Mouse (Mus musculus) adrenal gland (tissue): Measurements from ENCODE around the gene Cd37.

Experiments
- intact Hi-C: fragments of 180-260 bp; cut with DNase I; formaldehyde crosslinking; loops from one replicate; pipeline ENCODE4 v1.15.1; 2025

The Cd37 gene

DNA sequence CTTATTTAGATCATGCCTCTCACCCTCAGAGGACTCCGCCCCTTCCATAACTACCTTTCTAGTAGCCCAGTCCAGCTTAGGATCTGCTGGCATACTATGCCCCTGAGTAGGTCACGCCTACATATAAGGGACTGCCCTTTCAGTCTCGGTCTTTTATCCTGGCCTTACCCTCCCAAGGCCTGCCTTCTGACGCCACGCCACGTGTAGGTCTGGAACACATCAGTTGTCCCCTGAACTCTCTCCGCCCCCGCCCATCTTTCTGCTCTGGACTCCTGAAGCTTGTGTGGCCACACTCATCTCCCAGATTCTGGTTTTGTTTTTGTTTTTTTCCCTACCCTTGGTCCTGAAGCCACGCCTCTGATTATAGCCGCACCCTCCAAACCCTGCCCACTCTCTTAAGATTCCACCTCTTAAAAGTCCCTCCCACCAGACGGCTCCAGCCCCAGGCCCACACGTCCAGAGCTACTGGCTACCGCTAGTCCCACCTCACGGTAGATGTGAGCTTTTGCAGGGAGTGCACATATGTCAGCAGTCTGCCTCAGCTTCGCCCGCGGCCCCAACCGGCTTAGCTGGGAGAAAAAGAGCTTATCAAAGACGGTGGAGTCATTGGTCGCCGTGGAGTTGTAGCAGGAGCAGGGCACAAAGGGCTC is 3.9 kb downstream of the Cd37 start:
- intact Hi-C loops: no loop called here

DNA sequence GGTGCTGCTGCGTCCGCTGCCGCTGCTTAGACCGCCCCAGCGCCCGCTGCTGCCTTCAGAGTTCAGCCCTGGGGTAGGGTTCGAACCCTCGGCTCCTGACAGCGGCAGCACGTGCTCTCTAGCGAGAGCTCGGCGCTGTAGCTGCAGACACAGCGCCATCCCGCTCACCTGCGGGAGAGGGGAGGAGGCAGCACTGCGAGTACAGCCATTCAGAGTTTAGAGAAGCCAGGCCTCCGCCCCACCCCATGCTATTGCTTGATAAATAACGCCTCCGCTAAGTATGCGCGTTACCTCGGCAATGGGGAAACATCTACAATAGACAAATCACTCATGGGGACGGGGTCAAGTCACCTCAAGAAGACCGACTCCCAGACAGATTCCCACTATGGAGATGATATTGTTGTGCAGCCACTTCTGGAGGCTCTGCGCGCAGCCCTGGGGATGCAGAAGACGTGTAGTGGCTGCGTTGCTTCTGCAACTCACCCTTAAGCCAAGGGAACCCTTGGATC is 4.5 kb downstream of the Cd37 start:
- intact Hi-C loops: no loop called here

DNA sequence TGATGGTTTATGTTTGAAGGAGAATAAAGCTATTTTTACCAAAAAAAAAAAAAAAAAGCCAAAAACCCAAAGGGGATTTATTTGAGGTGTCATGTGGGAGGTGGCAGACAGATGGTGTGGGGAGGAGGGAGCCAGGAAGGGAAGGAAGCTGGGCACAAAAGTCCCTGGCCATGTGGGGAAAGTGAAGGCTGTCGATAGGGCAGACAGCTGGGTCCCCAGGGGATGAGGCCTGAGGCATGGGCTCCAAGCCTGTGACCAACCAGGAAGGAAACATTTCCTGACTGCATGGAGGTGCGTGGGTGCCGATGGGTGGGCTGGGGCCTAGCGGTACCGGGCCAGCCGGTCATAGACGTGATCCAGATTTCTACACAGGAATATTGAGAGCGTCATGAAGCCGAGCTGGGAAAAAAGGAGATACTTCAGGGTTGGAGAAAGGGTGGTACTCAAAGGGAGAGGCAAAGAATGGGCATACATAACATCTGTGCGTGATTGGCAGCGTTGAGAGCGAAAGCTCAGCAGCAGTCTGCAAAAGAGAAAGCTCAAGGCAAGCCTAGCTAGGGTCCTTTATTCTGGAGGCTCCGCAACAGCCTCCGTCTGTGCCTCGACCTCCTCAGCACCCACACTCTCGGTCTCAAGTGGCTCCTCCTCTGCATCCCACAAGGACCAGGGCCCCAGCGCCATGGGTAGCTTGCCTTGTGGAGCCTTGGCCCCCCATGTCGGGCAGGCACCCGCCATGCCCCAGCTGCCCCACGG is 5.2 kb downstream of the Cd37 start:
- intact Hi-C loops: no loop called here

DNA sequence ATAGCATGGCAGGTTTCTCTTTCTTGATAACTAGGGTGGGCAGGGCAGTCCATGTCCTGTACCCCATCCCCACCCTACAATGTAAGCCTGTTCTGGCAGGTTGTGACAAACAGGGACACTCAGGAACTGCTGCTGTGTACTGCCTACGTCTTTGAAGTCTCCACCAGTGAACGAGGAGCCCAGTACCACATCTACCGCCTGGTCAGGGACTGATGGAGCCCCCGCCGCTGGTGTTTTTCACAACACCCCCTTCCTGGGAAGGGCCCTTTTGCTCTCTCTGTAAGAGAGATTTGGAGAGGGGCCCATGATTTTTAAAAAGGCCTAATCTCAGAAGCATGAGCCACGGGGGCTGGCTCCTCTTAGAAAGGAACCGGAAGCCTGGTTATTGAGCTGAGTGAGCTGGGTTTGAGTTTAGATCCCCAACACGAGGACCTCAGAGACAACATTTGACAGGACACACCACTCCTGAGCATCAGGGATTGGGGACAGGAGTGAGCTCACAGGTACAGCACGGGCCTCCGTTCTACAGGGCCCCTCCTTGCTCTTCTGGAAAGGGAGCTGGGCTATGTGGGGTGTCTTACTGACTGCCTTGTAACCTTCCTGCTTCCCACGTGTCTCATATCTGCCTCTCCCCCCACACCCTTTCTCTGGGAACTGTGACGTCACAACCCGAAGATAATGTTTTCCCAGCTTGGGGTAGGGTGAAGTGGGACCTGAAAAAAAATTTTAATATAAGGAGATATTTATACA is 6.0 kb downstream of the Cd37 start:
- intact Hi-C loops: no loop called here

DNA sequence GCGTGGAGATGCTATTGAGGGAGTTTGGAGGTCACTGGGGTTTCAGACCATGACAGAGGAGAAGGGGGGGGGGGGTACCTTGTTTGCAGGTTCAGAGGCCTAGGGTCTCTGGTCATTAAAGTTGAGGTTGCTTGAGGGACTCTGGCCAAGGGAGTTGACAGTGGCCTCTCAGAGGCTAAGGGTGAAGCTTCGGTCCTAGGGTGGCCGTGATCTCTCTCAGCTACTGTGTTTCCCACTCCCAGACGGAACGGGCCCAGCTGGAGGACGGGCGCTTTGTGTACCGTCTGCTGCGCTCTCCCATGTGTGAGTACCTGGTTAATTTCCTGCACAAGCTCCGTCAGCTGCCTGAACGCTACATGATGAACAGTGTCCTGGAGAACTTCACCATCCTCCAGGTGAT is 7.0 kb downstream of the Cd37 start:
- intact Hi-C loops: no loop called here

DNA sequence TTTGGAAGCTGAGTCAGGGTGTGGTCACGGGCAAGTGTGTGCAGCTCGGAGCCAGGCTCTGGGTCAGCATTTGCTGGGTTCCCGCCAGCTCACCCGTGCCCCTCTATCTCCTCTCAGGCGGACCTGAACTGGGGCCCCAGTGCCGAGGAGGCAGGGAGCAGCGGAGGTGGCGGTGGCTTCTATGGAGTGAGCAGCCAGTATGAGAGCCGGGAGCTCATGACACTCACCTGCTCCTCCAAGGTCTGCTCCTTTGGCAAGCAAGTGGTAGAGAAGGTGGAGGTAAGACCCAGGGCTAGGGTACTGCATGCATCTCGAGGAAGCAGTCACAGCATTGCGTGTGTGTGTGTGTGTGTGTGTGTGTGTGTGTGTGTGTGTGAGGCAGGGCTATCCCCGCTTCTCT is 7.7 kb downstream of the Cd37 start:
- intact Hi-C loops: no loop called here

DNA sequence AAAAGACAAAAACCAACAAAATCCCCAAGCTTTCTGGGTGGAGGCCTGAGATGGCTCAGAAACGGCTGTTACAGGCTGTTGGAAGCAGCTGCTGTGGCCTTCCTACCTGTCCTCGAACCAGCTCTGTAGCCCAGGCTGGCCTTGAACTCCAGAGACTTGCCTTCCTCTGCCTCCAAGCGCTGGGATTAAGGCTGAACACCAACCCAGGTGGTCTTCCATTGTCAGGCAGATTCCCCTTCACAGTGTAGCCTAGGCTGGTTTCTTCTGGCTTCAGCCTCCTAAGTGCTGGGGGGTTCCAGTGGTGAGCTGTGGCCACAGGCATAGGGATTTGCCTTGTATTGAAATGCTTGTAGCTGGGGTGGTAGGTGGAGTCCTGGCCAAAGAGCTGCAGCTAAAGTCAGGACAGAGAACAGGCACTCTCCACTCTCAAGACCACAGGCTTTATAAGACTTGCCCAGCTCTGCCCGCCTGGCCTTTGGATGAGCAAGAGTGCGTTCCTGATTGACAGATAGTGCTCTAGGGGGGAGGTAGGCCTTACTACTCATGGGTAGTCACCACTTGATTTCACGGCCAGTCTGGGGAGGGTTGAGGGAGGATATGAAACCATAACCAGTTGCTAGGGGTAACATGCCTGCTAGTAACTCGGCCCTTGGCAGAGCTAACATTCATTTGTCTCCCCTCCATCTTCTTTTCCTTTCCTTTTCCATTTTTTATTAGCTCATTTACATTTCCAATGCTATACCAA is 9.3 kb downstream of the Cd37 start:
- intact Hi-C loops: loop anchor here (10.0 kb wide), 1 partner anchor 125 kb away; no protein-coding TSS in a partner anchor

DNA sequence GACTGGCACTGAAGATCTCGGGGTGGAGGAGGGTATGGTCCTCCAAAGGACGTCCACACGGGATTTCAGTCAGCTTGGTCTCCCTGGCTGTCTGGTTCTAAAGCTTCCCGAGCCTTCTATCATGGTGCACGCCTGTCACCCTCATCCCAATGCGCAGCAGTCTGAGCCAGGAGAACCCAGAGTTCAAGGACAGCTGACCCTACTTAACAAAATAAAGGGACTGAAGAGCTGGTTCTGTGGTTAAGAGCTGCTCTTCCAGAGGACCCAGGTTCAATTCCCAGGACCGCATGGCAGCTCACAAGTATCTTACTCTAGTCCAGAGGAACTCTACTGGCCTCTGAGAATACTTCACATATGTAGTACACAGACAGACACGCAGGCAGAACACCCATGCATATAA is 9.9 kb downstream of the Cd37 start:
- intact Hi-C loops: loop anchor here (10.0 kb wide), 1 partner anchor 126 kb away; no protein-coding TSS in a partner anchor

DNA sequence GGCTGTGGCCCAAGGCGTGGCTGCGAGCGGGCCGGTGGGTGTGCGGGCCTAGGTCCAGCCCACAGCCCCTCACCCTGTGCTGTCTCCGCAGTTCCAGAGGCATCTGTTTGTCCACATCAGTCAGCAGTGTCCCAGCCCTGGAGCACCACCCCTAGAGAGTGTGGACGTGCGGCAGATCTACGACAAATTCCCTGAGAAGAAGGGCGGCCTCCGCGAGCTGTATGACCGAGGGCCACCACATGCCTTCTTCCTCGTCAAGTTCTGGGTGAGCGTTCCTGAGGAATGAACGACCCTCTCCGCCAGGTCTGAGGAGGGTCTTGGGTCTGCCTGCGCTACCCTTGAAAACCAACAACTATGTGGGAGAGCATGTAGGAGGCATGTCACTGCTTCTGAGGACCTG is 10.4 kb downstream of the Cd37 start:
- intact Hi-C loops: loop anchor here (10.0 kb wide), 1 partner anchor 126 kb away; no protein-coding TSS in a partner anchor

DNA sequence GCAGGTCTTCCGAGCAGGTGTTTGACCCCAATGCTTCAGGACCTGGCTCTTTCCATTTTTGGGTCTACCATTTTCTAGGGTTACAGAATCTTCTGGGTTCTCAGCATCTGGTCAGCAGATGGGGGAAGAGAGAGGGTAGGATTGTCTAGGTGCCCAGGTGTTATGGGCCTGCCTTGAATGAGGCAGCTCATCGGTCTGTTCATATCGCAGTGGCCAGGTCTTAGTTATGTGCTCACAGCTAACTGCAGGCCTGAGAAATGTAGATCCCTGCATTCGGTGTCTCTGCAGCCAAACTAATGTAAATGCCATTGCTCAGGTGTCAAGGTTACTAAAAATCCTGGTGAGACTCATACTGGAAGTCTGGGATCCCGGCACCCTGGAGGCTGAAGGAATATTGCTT is 12.5 kb downstream of the Cd37 start:
- intact Hi-C loops: loop anchor here (10.0 kb wide), 1 partner anchor 128 kb away; no protein-coding TSS in a partner anchor

DNA sequence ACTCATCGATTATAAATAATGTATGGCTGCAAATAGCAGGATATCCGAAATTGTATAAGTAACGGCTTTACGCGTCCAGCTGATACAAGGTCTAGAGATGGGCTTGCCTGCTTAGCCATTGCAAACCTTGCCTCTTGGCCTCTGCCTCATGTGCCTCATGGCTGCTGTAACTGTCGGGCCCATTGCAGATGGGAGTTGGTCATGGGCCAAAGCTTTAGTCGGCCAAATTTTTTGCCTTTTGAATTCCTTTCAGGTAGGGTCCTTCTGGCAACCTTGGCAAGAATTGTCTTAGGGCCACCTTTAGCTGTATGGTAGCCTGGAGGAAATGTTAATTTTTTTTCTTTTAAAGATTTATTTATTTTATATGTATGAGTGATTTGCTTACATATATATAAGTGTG is 14.1 kb downstream of the Cd37 start:
- intact Hi-C loops: loop anchor here (10.0 kb wide), 1 partner anchor 130 kb away; no protein-coding TSS in a partner anchor

DNA sequence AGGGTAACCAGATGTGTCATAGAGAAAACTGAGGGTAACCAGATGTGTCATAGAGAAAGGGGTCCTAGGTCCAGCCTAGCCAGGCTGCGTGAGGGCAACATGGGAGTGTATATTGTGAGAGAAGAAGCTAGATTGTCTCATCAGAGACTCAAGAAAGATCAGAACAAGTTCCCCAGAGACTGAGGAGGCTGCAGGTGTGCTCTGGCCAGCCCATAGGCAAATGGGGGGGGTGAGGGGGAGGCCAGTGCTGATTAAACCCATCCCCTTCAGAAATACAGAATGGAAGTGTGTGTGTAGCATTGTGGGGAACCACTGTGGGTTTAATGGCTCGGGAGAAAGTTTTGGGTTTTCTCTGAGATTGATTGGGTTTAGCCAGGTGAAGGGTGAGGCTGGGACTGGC is 17.2 kb downstream of the Cd37 start:
- intact Hi-C loops: loop anchor here (10.0 kb wide), 1 partner anchor 133 kb away; no protein-coding TSS in a partner anchor

DNA sequence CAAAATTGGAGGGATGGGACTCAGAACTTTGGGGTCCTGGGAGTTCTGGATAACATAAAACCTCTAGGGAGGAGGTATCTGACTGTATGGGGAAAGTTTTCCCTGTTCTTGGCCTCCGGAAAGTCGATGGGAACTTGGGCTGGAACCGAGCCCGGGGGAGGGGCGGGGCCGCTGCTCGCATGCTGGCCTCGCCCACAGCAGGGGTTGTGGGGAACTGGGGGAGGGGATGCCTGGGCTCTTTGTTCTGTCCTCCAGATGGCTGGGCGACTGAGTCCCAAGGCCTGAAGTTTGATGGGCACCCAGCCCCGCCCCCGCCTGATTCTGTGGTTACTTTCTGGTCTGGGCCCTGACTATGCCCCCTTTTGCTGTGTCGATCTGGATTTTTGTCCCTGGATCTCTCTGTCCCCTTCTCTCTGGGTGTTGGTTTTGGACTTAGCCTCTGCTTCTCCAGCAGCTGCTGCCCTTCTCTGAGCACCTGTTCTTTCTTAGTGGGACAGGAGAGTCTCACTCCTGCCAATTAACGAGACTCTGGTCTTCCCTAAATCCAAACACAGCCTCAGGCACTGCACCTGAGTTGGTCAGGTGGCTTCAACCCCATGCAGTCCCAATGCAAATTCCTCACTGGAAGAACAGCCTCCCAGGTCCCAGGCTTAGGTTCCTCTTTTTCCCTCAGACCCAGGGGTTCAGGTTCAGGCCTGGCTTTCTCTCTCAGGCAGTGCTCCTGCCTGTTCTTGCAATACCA is 22.3 kb downstream of the Cd37 start:
- intact Hi-C loops: no loop called here

DNA sequence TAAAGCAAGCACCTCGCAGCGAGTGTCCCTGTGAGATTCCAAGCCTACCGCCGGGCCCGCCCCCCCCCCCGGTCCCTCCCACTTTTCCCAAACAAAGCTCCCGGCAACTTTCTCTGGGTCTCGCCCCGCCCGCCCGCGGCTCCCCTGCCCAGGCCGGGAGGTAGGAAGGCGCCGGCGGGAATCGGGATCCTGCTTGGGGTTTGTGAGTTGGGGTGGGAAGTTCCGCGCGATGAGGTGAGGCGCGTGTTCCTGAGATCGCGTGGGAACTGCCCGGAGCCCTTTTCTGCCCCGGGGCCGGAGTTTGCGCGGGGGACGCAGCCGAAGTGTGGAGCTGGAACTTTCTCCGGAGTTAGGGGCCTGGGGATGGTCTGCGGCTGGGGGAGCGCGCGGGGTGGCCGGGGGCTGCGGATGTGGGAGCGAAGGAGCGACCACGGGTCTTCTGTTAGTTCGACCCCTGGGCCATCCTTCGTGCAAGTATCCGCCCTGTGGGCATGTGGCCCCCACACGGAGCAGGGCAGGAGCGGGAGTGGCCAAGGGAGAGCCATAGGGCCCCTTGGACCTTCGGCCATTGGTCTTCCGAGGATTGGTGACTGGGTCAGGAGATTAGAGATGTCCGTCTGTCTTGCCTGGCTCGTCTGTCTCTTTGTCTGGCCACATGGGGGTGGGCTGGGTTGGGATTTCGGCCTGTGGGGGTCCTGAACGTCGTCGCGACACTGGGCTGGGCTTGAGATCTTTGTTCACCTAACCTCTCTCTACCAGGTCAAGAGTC is 23.1 kb downstream of the Cd37 start, which contains the start of gene Tead2:
TSS of gene Tead2 (plus strand) at position 81 of the 769 bp plus-strand sequence.
- intact Hi-C loops: no loop called here

DNA sequence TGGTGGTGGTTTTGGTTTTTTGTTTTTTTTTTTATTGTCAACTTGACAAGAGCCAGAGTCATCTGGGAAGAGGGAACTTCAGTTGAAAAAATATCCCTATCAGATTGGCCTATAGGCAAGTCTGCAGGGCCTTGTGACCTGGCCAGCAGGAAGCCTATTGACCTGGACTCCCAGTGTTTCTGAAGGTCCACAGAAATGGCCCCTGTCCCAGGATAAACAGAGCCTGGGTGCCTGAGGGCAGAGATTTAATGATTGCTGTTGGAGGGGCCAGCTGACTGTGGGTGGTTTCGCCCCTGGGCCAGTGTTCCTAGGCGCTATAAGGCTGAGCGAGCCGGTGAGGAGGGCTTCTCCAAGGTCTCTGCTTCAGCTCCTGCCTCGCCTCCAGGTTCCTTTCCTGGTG is 25.2 kb downstream of the Cd37 start:
- intact Hi-C loops: no loop called here

DNA sequence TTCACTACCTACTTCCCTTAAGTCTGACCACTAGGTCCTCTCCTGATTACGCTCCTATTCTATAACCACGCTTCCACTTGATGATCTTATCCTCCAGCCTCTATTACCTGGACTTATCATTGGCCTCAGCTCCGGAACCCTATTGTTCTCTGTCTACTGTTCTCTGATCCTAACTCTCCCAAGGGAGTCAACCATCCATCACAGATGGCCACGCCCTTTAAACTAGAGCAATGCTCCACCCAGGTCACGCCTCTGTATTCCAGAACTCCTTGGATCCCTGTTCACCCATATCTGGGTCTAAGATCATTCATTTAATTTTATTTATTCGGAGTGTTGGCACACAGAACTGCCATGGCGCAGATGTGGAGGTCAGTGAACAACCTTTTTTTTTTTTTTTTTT is 26.6 kb downstream of the Cd37 start:
- intact Hi-C loops: no loop called here

DNA sequence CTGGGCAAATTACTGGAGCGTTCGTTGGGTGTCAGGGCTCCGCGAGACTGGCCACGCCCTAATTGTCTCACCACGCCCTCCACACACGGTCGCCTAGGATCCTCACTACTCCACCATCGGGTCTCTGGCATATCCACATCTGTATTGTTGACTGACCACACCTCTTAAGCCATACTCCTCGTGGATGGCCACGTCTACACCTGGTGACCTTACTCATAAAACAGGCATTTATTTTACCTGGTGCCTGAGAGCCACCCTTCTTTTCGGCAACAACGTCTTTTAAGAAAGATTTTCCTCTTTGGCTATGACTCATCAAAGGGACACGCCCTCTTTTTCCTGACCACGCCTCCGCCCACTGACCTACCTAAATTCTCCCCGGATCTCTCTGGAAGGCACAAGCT is 27.1 kb downstream of the Cd37 start, which contains the start of gene Dkkl1:
TSS of gene Dkkl1 (minus strand) at position 297 of the 401 bp plus-strand sequence.
- intact Hi-C loops: no loop called here

DNA sequence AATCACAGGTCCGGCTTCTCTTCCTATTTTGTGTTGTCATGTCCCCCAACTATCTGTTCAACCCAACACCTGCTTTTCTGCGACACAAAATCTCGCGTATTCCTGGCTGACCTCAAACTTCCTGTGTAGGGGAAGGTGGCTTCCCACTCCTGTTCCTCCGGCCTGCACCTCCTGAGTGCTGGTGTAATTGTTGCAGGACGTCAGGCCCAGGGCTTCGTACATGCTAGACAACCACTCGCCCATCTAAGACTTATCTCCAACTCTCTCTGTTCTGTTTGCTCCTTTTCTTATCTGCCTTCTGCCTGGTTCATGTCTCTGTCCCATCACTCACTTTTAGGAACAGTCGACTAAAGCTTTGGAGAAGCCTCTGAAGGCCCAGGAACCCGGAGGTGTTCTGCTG is 27.8 kb downstream of the Cd37 start:
- intact Hi-C loops: no loop called here

DNA sequence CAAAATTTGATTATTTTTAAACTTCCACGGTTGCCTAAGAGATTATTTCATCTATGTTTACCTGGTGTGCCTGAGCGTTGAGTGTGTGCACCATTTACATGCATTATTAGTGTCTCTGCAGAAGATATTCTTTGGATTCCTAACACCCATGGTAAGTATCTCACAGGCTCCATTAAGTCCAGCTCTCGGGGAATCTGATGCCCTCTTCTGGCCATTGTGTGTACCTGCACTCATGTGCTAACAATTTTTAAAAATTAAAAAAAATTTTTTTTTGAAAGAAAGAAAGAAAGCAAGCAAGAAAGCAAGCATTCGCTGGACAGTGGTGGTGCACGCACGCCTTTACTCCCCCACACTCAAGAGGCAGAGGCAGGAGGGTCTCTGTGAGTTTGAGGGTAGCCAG is 30.7 kb downstream of the Cd37 start:
- intact Hi-C loops: no loop called here
